Mouse (Mus musculus) hindbrain, embryonic 15.5 days (tissue): ENCODE data around the gene Tpd52l1. TPM values are rescaled to one million over a fixed set of nuclear protein-coding genes. Genes with fewer than 3 reads are reported as not detected.

Source experiments
- ATAC-seq: fragments of 200-750 bp; cut with Nextera tagmentation; 2 replicates; pipeline ENCODE4 v1.8.0; 2017; ENCODE audit warnings: low read depth, moderate number of reproducible peaks, moderate TSS enrichment; ENCODE audit not compliant: low FRiP score
- H3K27ac ChIP-seq: fragments of 300-500 bp; sonication (generic); replicated peaks from 2 replicates; pipeline ENCODE4 v1.5.1; 2015; ENCODE audit warnings: mild to moderate bottlenecking, inconsistent platforms
- H3K27me3 ChIP-seq: fragments of 300-500 bp; sonication (generic); 2 replicates; pipeline ENCODE4 v1.6.1; 2015; ENCODE audit warnings: control low read depth, inconsistent platforms
- H3K36me3 ChIP-seq: fragments of 300-500 bp; sonication (generic); 2 replicates; pipeline ENCODE4 v1.6.1; 2015; ENCODE audit warnings: control low read depth, inconsistent platforms
- H3K4me1 ChIP-seq: fragments of 300-500 bp; sonication (generic); replicated peaks from 2 replicates; pipeline ENCODE4 v1.6.1; 2015; ENCODE audit warnings: control low read depth, inconsistent platforms
- H3K4me2 ChIP-seq: fragments of 300-500 bp; sonication (generic); 2 replicates; pipeline ENCODE4 v1.6.1; 2015; ENCODE audit warnings: moderate library complexity, mild to moderate bottlenecking, inconsistent platforms
- H3K4me3 ChIP-seq: fragments of 300-500 bp; sonication (generic); 2 replicates; pipeline ENCODE4 v1.5.1; 2015; ENCODE audit warnings: mild to moderate bottlenecking, inconsistent platforms
- H3K9ac ChIP-seq: fragments of 300-500 bp; sonication (generic); 2 replicates; pipeline ENCODE4 v1.6.1; 2015; ENCODE audit warnings: inconsistent platforms
- H3K9me3 ChIP-seq: fragments of 300-500 bp; sonication (generic); 2 replicates; pipeline ENCODE4 v1.6.1; 2016; ENCODE audit warnings: control low read depth, inconsistent platforms
- WGBS: fragments of 180-500 bp; shearing (Covaris S2); methylation state at CpG from one replicate; pipeline ENCODE4 v1.1.7; 2015; 5-methylcytosine and 5-hydroxymethylcytosine counted together
- polyA plus RNA-seq: library from polyadenylated mRNA; unstranded; fragments of >200 nt; fragmentation: Nextera tagmentation; extraction: Ambion mirVana; gene quantifications from 2 replicates; pipeline ENCODE4 v1.2.1, GENCODE M21; 2015

Tpd52l1 gene
- 40.8 and 41.7 TPM in 2 replicates for polyA plus RNA-seq

GRCm38 (mm10) chr10:31445291-31446124 lies at the start of gene Tpd52l1:
Tpd52l1 (minus strand) TSS chr10:31445958.
- H3K27ac ChIP-seq = peak within 1 kb of the TSS; percentile 39; the same call in 1 of the 2 replicates
- peak within 1 kb of the TSS; percentile 81 for H3K4me2 ChIP-seq
- no peaks in the 10 kb centered on the region for H3K27me3 ChIP-seq
- H3K36me3 ChIP-seq = no peaks in the 10 kb centered on the region
- H3K4me1 ChIP-seq = 0 out of 2 replicates have a peak, but pooled peaks cover 5% of the 10 kb centered on the region
- H3K4me3 ChIP-seq = peak within 1 kb of the TSS; percentile 68
- peak within 1 kb of the TSS; percentile 54 for H3K9ac ChIP-seq
- no peaks in the 10 kb centered on the region for H3K9me3 ChIP-seq
- peak; percentile 99 for ATAC-seq
- under 1% methylated on average over 59 of the region's 59 CpGs for WGBS

GRCm38 (mm10) chr10:31494296-31494695 lies 48.5 kb upstream of the Tpd52l1 start:
- WGBS = 92% methylated on average over 1 of the region's 1 CpGs
- no peak overlapping the region for H3K9ac ChIP-seq
- H3K27me3 ChIP-seq = no peaks in the 10 kb centered on the region
- H3K4me2 ChIP-seq = no peak overlapping the region
- H3K36me3 ChIP-seq = no peaks in the 10 kb centered on the region; the same call in 1 of the 2 replicates
- no peak overlapping the region for H3K27ac ChIP-seq
- H3K4me3 ChIP-seq = no peak overlapping the region
- H3K9me3 ChIP-seq = no peaks in the 10 kb centered on the region
- no peaks in the 10 kb centered on the region for H3K4me1 ChIP-seq
- no peak for ATAC-seq

- H3K27ac ChIP-seq = no peak overlapping the region
- H3K4me2 ChIP-seq = no peak overlapping the region
- no peaks in the 10 kb centered on the region for H3K4me1 ChIP-seq
- H3K9me3 ChIP-seq = no peaks in the 10 kb centered on the region
- H3K9ac ChIP-seq = no peak overlapping the region
- 82% methylated on average over 10 of the region's 10 CpGs for WGBS
- no peaks in the 10 kb centered on the region for H3K27me3 ChIP-seq
- no peaks in the 10 kb centered on the region for H3K36me3 ChIP-seq
- no peak for ATAC-seq
- H3K4me3 ChIP-seq = no peak overlapping the region
Measured at GRCm38 (mm10) chr10:31467043-31467898, 21.5 kb upstream of the Tpd52l1 start.

GRCm38 (mm10) chr10:31465840-31466541 lies 20.2 kb upstream of the Tpd52l1 start:
- Histone ChIP-seq H3K9me3 (no peaks in the 10 kb centered on the region), H3K36me3 (no peaks in the 10 kb centered on the region), H3K27me3 (no peaks in the 10 kb centered on the region), H3K4me2 (no peak overlapping the region), H3K4me3 (no peak overlapping the region), H3K4me1 (no peaks in the 10 kb centered on the region), H3K9ac (no peak overlapping the region), H3K27ac (no peak overlapping the region)
- WGBS = 80% methylated on average over 6 of the region's 6 CpGs
- peak; percentile 68; the same call in 1 of the 2 replicates for ATAC-seq

GRCm38 (mm10) chr10:31465424-31465823 lies 19.7 kb upstream of the Tpd52l1 start:
- no peaks in the 10 kb centered on the region for H3K27me3 ChIP-seq
- no peaks in the 10 kb centered on the region for H3K4me1 ChIP-seq
- ATAC-seq = no peak
- WGBS = 85% methylated on average over 4 of the region's 4 CpGs
- H3K9ac ChIP-seq = no peak overlapping the region
- no peaks in the 10 kb centered on the region for H3K36me3 ChIP-seq
- H3K4me3 ChIP-seq = no peak overlapping the region
- H3K27ac ChIP-seq = no peak overlapping the region
- no peaks in the 10 kb centered on the region for H3K9me3 ChIP-seq
- H3K4me2 ChIP-seq = no peak overlapping the region

- H3K9me3 ChIP-seq = no peaks in the 10 kb centered on the region
- no peaks in the 10 kb centered on the region for H3K36me3 ChIP-seq
- ATAC-seq = no peak
- no peak overlapping the region for H3K27ac ChIP-seq
- no peaks in the 10 kb centered on the region for H3K27me3 ChIP-seq
- no peak overlapping the region for H3K4me2 ChIP-seq
- H3K9ac ChIP-seq = no peak overlapping the region
- H3K4me1 ChIP-seq = no peaks in the 10 kb centered on the region
- H3K4me3 ChIP-seq = no peak overlapping the region
- 96% methylated on average over 2 of the region's 2 CpGs for WGBS
Measured at GRCm38 (mm10) chr10:31463044-31463443, 17.3 kb upstream of the Tpd52l1 start.

- H3K27ac ChIP-seq = no peak overlapping the region
- 30% methylated on average over 1 of the region's 1 CpGs for WGBS
- no peak for ATAC-seq
- no peaks in the 10 kb centered on the region for H3K9me3 ChIP-seq
- H3K27me3 ChIP-seq = no peaks in the 10 kb centered on the region
- no peak overlapping the region for H3K4me2 ChIP-seq
- H3K9ac ChIP-seq = no peak overlapping the region
- H3K4me1 ChIP-seq = no peaks in the 10 kb centered on the region
- H3K4me3 ChIP-seq = no peak overlapping the region
- H3K36me3 ChIP-seq = no peaks in the 10 kb centered on the region
Measured at GRCm38 (mm10) chr10:31456806-31457205, 11.0 kb upstream of the Tpd52l1 start.

- Histone ChIP-seq H3K4me1 (0 out of 2 replicates have a peak, but pooled peaks cover 5% of the 10 kb centered on the region), H3K27me3 (no peaks in the 10 kb centered on the region), H3K27ac (no peak overlapping the region), H3K36me3 (no peaks in the 10 kb centered on the region), H3K9ac (no peak overlapping the region), H3K4me3 (no peak overlapping the region), H3K9me3 (no peaks in the 10 kb centered on the region), H3K4me2 (no peak overlapping the region)
- ATAC-seq = no peak
- WGBS = 59% methylated on average over 1 of the region's 1 CpGs
Measured at GRCm38 (mm10) chr10:31447083-31447482, 1.3 kb upstream of the Tpd52l1 start.

GRCm38 (mm10) chr10:31444206-31444605 lies 1.6 kb downstream of the Tpd52l1 start:
- no peak for ATAC-seq
- WGBS = 57% methylated on average over 7 of the region's 7 CpGs
- Histone ChIP-seq H3K4me1 (0 out of 2 replicates have a peak, but pooled peaks cover 5% of the 10 kb centered on the region), H3K36me3 (no peaks in the 10 kb centered on the region), H3K9ac (no peak overlapping the region), H3K27me3 (no peaks in the 10 kb centered on the region), H3K4me2 (no peak overlapping the region), H3K27ac (no peak overlapping the region), H3K9me3 (no peaks in the 10 kb centered on the region), H3K4me3 (no peak overlapping the region)

GRCm38 (mm10) chr10:31441491-31441890 lies 4.3 kb downstream of the Tpd52l1 start:
- Histone ChIP-seq H3K27ac (no peak overlapping the region), H3K36me3 (no peaks in the 10 kb centered on the region), H3K9me3 (no peaks in the 10 kb centered on the region), H3K9ac (no peak overlapping the region), H3K27me3 (no peaks in the 10 kb centered on the region), H3K4me1 (0 out of 2 replicates have a peak, but pooled peaks cover 5% of the 10 kb centered on the region), H3K4me3 (no peak overlapping the region), H3K4me2 (no peak overlapping the region)
- no peak for ATAC-seq

GRCm38 (mm10) chr10:31436047-31436446 lies 9.7 kb downstream of the Tpd52l1 start:
- Histone ChIP-seq H3K36me3 (no peaks in the 10 kb centered on the region), H3K4me2 (no peak overlapping the region), H3K4me1 (no peaks in the 10 kb centered on the region), H3K27me3 (no peaks in the 10 kb centered on the region), H3K9ac (no peak overlapping the region), H3K9me3 (no peaks in the 10 kb centered on the region), H3K4me3 (no peak overlapping the region), H3K27ac (no peak overlapping the region)
- WGBS = 83% methylated on average over 4 of the region's 4 CpGs
- no peak for ATAC-seq
